Mouse (Mus musculus) adipose tissue, adult 10 weeks (tissue): ENCODE results near the gene Rap1b. TPM values are rescaled to one million over a fixed set of nuclear protein-coding genes. Genes with fewer than 3 reads are reported as not detected.

Experiments used
- polyA plus RNA-seq: library from polyadenylated mRNA; stranded (reverse); fragments of 350-450 nt; fragmentation: Illumina TruSeq; extraction: RNeasy Lipid Tissue Mini Kit (QIAGEN cat#74804); gene quantifications from one replicate; pipeline ENCODE4 v1.2.3, GENCODE M21; 2014; ENCODE audit warnings: low read depth, low replicate concordance

Rap1b gene
- 87.8 TPM for polyA plus RNA-seq

GRCm38 (mm10) chr10:117845597-117846259 lies at the start of gene Rap1b:
Gene Rap1b (minus strand): TSS chr10:117846035.

DNA sequence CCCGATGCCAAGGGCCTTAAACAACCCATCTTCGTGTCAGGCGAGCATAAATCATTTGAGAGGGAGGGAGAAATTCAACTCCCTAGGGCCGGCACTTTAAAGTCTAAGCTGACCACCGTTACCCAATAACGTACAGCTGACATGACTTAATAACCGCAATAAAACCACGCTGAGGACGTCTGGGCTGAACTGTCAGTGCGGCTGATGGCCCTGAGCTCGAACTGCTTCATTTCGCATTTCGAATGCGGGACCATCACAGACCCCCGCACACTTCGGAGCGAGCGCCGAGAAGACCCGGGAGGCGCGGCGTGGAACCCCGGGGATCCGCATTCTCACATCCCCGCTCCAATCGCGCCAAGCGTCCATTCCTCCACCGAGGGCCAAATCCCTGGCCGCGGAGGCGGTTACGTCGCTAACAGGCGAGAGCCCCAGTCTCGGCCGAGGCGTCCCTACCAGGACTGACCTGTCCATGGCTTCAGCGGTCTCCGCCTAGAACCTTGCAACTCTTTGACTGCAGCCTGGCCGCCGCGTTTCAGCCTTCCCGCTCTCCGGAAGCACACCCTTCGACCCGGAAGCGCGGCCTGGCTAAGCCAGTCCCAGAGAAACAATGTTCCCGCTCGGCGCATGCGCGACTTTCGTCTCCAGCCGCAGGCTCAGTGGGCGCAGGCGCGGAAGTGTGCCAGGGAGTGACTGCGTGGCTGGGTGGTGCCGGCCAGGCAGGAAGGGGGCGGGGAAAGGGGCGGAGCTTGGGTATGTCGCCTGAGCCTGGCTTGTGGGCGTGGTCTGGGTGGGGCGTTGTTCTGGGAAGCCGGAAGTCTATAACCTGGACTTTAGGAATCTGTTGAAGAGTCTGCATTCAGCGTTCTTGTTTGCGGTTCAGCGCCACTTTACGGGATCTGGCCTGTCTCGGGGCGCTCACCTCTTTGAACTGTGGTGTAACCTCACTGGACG lies 53.4 kb downstream of the Rap1b start, which contains the start of gene Nup107:
Gene Nup107, minus strand, starts transcription at position 565 of the 951 bp plus-strand sequence.

Other genes starting within 250 kb of the Rap1b start
- 6.8 TPM for gene Cpm, start 216.5 kb downstream of the Rap1b start, polyA plus RNA-seq
- gene Mdm2, start 135.3 kb downstream of the Rap1b start, polyA plus RNA-seq: 39.2 TPM
- 8.9 TPM for gene Slc35e3, start 99.7 kb downstream of the Rap1b start, polyA plus RNA-seq
- 10.5 TPM for gene Nup107, start 53.3 kb downstream of the Rap1b start, polyA plus RNA-seq